Mouse (Mus musculus) left cerebral cortex, postnatal 10 days (tissue): ENCODE measurements around the gene Efl1. TPM values are rescaled to one million over a fixed set of nuclear protein-coding genes. Genes with fewer than 3 reads are reported as not detected.
"Not testable (repeated sequence)": the region's sequence is repeated elsewhere in the genome, so short reads cannot be mapped to it uniquely, and the experiment has no call there.

Experiments used
- DNase-seq, 2 experiments: peaks; one replicate each; pipeline ENCODE4 v3.0.0; 2021 to 2022; ENCODE audit warnings: low spot score in 2 of 2, mixed read lengths in 1 of 2; ENCODE audit errors: extremely low spot score in 1 of 2
- intact Hi-C: fragments of 180-260 bp; cut with DNase I; formaldehyde crosslinking; loops from one replicate; pipeline ENCODE4 v1.15.1; 2025
- total RNA-seq, 2 experiments: library from RNA; stranded (reverse); gene quantifications; 2 replicates each; pipeline ENCODE4 v1.2.3; 2021

Gene Efl1
- total RNA-seq, 2 experiments from 2014 or later: 20.1 to 20.2 TPM

- intact Hi-C loops: no loop called here
- DNase-seq: peak; percentile 37 to 61
These were observed 94.8 kb downstream of the Efl1 start for GRCm38 (mm10) chr7:82743116-82743765.

- intact Hi-C loops: no loop called here
- DNase-seq: no peak
These were observed 95.8 kb downstream of the Efl1 start for GRCm38 (mm10) chr7:82744167-82744715.

- intact Hi-C loops: no loop called here
- DNase-seq: no peak
These were observed 100.4 kb downstream of the Efl1 start for GRCm38 (mm10) chr7:82748812-82749211.

GRCm38 (mm10) chr7:82749239-82749638 is 100.8 kb downstream of the Efl1 start:
- no peak for DNase-seq
- intact Hi-C loops: no loop called here

- intact Hi-C loops: no loop called here
These were observed 104.0 kb downstream of the Efl1 start for GRCm38 (mm10) chr7:82752171-82753085.

GRCm38 (mm10) chr7:82755602-82756155 is 107.3 kb downstream of the Efl1 start:
- intact Hi-C loops: no loop called here
- DNase-seq: no peak

More at GRCm38 (mm10) chr7:82752171-82753085, 104.0 kb downstream of the Efl1 start:
- DNase-seq: no peak

GRCm38 (mm10) chr7:82758521-82758920 is 110.1 kb downstream of the Efl1 start:
- no peak for DNase-seq
- intact Hi-C loops: no loop called here

GRCm38 (mm10) chr7:82759091-82759490 is 110.7 kb downstream of the Efl1 start:
- intact Hi-C loops: no loop called here
- no peak for DNase-seq

GRCm38 (mm10) chr7:82764951-82765350 is 116.5 kb downstream of the Efl1 start:
- DNase-seq: no peak
- intact Hi-C loops: no loop called here

GRCm38 (mm10) chr7:82766623-82767022 is 118.2 kb downstream of the Efl1 start:
- intact Hi-C loops: no loop called here

GRCm38 (mm10) chr7:82770207-82770606 is 121.8 kb downstream of the Efl1 start:
- intact Hi-C loops: no loop called here
- DNase-seq: no peak

More at GRCm38 (mm10) chr7:82766623-82767022, 118.2 kb downstream of the Efl1 start:
- DNase-seq: no peak

- DNase-seq, intact Hi-C loops: not testable (repeated sequence)
These were observed 122.7 kb downstream of the Efl1 start for GRCm38 (mm10) chr7:82770957-82771660.

GRCm38 (mm10) chr7:82771661-82772021 is 123.2 kb downstream of the Efl1 start:
- intact Hi-C loops, DNase-seq: not testable (repeated sequence)

- intact Hi-C loops: no loop called here
- DNase-seq: peak in 1 of 2 experiments; percentile 55
These were observed 124.1 kb downstream of the Efl1 start for GRCm38 (mm10) chr7:82772481-82772880.

GRCm38 (mm10) chr7:82773150-82773549 is 124.7 kb downstream of the Efl1 start:
- intact Hi-C loops: no loop called here
- DNase-seq: no peak

- DNase-seq: no peak
- intact Hi-C loops: no loop called here
These were observed 125.5 kb downstream of the Efl1 start for GRCm38 (mm10) chr7:82773884-82774283.

- intact Hi-C loops: no loop called here
- no peak for DNase-seq
These were observed 126.7 kb downstream of the Efl1 start for GRCm38 (mm10) chr7:82775090-82775489.

GRCm38 (mm10) chr7:82783071-82783470 is 134.7 kb downstream of the Efl1 start:
- intact Hi-C loops: no loop called here
- DNase-seq: no peak

GRCm38 (mm10) chr7:82783693-82784092 is 135.3 kb downstream of the Efl1 start:
- intact Hi-C loops: no loop called here
- DNase-seq: no peak
